Mouse (Mus musculus): ENCODE measurements around the gene Tgfbr3.

Gene Tgfbr3

GRCm38 (mm10) chr5:107289234-107289764 lies at the start of gene Tgfbr3:
Gene Tgfbr3 (minus strand): TSS chr5:107289629.
- peak; percentile 87 for DNase-seq

GRCm38 (mm10) chr5:107330916-107331421 lies 41.5 kb upstream of the Tgfbr3 start, which contains the start of gene Brdt:
Gene Brdt (plus strand): TSS chr5:107331159.
- DNase-seq = no peak

GRCm38 (mm10) chr5:107320703-107321102 lies 31.3 kb upstream of the Tgfbr3 start:
- DNase-seq = peak; percentile 58

- DNase-seq = no peak
Measured at GRCm38 (mm10) chr5:107317141-107317540, 27.7 kb upstream of the Tgfbr3 start.

GRCm38 (mm10) chr5:107307432-107307831 lies 18.0 kb upstream of the Tgfbr3 start:
- no peak for DNase-seq

GRCm38 (mm10) chr5:107304117-107304825 lies 14.8 kb upstream of the Tgfbr3 start:
- no peak for DNase-seq

- DNase-seq = peak; percentile 25
Measured at GRCm38 (mm10) chr5:107303350-107303861, 14.0 kb upstream of the Tgfbr3 start.

- DNase-seq = no peak
Measured at GRCm38 (mm10) chr5:107298854-107299253, 9.4 kb upstream of the Tgfbr3 start.

GRCm38 (mm10) chr5:107296512-107297322 lies 7.3 kb upstream of the Tgfbr3 start:
- DNase-seq = no peak

GRCm38 (mm10) chr5:107295817-107296511 lies 6.5 kb upstream of the Tgfbr3 start:
- peak; percentile 51 for DNase-seq

- peak; percentile 66 for DNase-seq
Measured at GRCm38 (mm10) chr5:107295061-107295816, 5.8 kb upstream of the Tgfbr3 start.

- no peak for DNase-seq
Measured at GRCm38 (mm10) chr5:107294041-107294440, 4.6 kb upstream of the Tgfbr3 start.

- no peak for DNase-seq
Measured at GRCm38 (mm10) chr5:107289986-107290385, 557 bp upstream of the Tgfbr3 start.

- peak; percentile 38 for DNase-seq
Measured at GRCm38 (mm10) chr5:107288427-107289233, 799 bp downstream of the Tgfbr3 start.

- no peak for DNase-seq
Measured at GRCm38 (mm10) chr5:107287908-107288267, 1.5 kb downstream of the Tgfbr3 start.

- peak; percentile 42 for DNase-seq
Measured at GRCm38 (mm10) chr5:107287254-107287907, 2.0 kb downstream of the Tgfbr3 start.

GRCm38 (mm10) chr5:107285563-107285962 lies 3.9 kb downstream of the Tgfbr3 start:
- no peak for DNase-seq

- DNase-seq = peak; percentile 61
Measured at GRCm38 (mm10) chr5:107283935-107284524, 5.4 kb downstream of the Tgfbr3 start.

- DNase-seq = no peak
Measured at GRCm38 (mm10) chr5:107282561-107283307, 6.7 kb downstream of the Tgfbr3 start.

Measured in lung, postnatal 36 days (tissue).